Mouse (Mus musculus): Measurements from ENCODE around the gene Cep295.

DNA sequence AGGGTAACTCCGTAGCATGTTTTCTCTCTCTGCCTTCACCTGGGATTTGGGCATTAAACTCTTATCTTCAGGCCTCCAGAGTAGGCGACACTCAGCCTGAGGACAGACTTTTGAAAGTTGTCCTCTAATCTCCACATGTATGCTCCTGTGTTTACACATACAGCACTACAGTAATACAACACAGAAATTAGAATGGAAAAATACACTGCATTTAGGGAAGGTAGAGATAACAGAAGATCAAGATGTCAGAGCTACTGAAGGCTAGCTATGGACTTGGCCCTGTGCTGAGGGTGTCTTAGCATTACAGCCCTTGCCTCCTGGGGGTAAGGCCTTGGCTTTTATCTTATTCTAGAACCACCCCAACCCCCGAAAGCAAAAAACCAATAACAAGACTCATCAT, 69.2 kb downstream of the Cep295 start:
- TF ChIP-seq POLR2A (IDR thresholded peaks at IDR 0.05; ENCODE audit: low read depth, low read length) (no peak), CTCF (IDR thresholded peaks at IDR 0.05; ENCODE audit: extremely low read depth, insufficient read depth, insufficient read length, insufficient replicate concordance) (no peak)
